Mouse (Mus musculus): ENCODE results near the gene Xirp2. TPM values are rescaled to one million over a fixed set of nuclear protein-coding genes. Genes with fewer than 3 reads are reported as not detected.

Gene Xirp2
- total RNA-seq (2023) = not detected

GRCm38 (mm10) chr2:67445780-67446179 is at the start of gene Xirp2:
TSS of gene Xirp2 (plus strand) at chr2:67446002.

GRCm38 (mm10) chr2:67413425-67413824 is 32.4 kb upstream of the Xirp2 start, which contains the start of gene Gm21830:
TSS of gene Gm21830 (plus strand) at chr2:67413725.

GRCm38 (mm10) chr2:67433081-67433480 is 12.7 kb upstream of the Xirp2 start, which contains the start of gene Gm26727:
TSS of gene Gm26727 (minus strand) at chr2:67433181.

GRCm38 (mm10) chr2:67565480-67566331 is 119.9 kb downstream of the Xirp2 start, which contains the start of gene B3galt1:
TSS of gene B3galt1 (plus strand) at chr2:67565871.

Other genes with a start within 250 kb of the Xirp2 start
- gene Gm21830, start 32.3 kb upstream of the Xirp2 start, total RNA-seq (2023) = not detected
- gene Gm26727, start 12.8 kb upstream of the Xirp2 start, total RNA-seq (2023) = not detected
- gene B3galt1, start 119.9 kb downstream of the Xirp2 start, total RNA-seq (2023) = not detected